Mouse (Mus musculus) limb, embryonic 15.5 days (tissue): ENCODE results near the gene Wee1. TPM values are rescaled to one million over a fixed set of nuclear protein-coding genes. Genes with fewer than 3 reads are reported as not detected.
A peak's percentile ranks its signal among the peaks of the same experiment; 100 is the strongest.

ENCODE experiments used
- ATAC-seq: fragments of 200-750 bp; cut with Nextera tagmentation; 2 replicates; pipeline ENCODE4 v1.8.0; 2017; ENCODE audit warnings: low read depth, moderate TSS enrichment; ENCODE audit not compliant: insufficient number of reproducible peaks, low FRiP score, low TSS enrichment
- H3K27ac ChIP-seq: fragments of 300-500 bp; sonication (generic); 2 replicates; pipeline ENCODE4 v1.5.1; 2015; ENCODE audit warnings: moderate library complexity, mild to moderate bottlenecking, inconsistent platforms
- H3K27me3 ChIP-seq: fragments of 300-500 bp; sonication (generic); 2 replicates; pipeline ENCODE4 v1.6.1; 2015; ENCODE audit warnings: inconsistent platforms
- H3K36me3 ChIP-seq: fragments of 300-500 bp; sonication (generic); 2 replicates; pipeline ENCODE4 v1.6.1; 2015; ENCODE audit warnings: inconsistent platforms
- H3K4me1 ChIP-seq: fragments of 300-500 bp; sonication (generic); 2 replicates; pipeline ENCODE4 v1.6.1; 2015; ENCODE audit warnings: inconsistent platforms
- H3K4me2 ChIP-seq: fragments of 300-500 bp; sonication (generic); 2 replicates; pipeline ENCODE4 v1.6.1; 2015; ENCODE audit warnings: mild to moderate bottlenecking, inconsistent platforms
- H3K4me3 ChIP-seq: fragments of 300-500 bp; sonication (generic); 2 replicates; pipeline ENCODE4 v1.5.1; 2015; ENCODE audit warnings: mild to moderate bottlenecking, inconsistent platforms
- H3K9ac ChIP-seq: fragments of 300-500 bp; sonication (generic); 2 replicates; pipeline ENCODE4 v1.6.1; 2015; ENCODE audit warnings: inconsistent platforms
- H3K9me3 ChIP-seq: fragments of 300-500 bp; sonication (generic); 2 replicates; pipeline ENCODE4 v1.6.1; 2016; ENCODE audit warnings: inconsistent platforms
- WGBS: fragments of 180-500 bp; shearing (Covaris S2); methylation state at CpG from one replicate; pipeline ENCODE4 v1.1.7; 2015; 5-methylcytosine and 5-hydroxymethylcytosine counted together
- polyA plus RNA-seq: library from polyadenylated mRNA; unstranded; fragments of >200 nt; fragmentation: Nextera tagmentation; extraction: Ambion mirVana; gene quantifications from 2 replicates; pipeline ENCODE4 v1.2.1, GENCODE M21; 2015

Wee1 gene
- polyA plus RNA-seq: 18.7 and 20.5 TPM in 2 replicates

GRCm38 (mm10) chr7:110121516-110122288 is at the start of gene Wee1:
TSS of gene Wee1 (plus strand) at chr7:110122046.
- H3K4me1 ChIP-seq: peaks cover 5% of the 10 kb centered on the region
- no peaks in the 10 kb centered on the region for H3K9me3 ChIP-seq
- under 1% methylated on average over 81 of the region's 81 CpGs for WGBS
- H3K27ac ChIP-seq: peak within 1 kb of the TSS; percentile 94
- H3K27me3 ChIP-seq: no peaks in the 10 kb centered on the region
- H3K9ac ChIP-seq: peak within 1 kb of the TSS; percentile 80
- H3K4me3 ChIP-seq: peak within 1 kb of the TSS; percentile 95
- ATAC-seq: peak; percentile 98
- no peaks in the 10 kb centered on the region for H3K36me3 ChIP-seq
- H3K4me2 ChIP-seq: peak within 1 kb of the TSS; percentile 72

GRCm38 (mm10) chr7:110078168-110078567 is 43.7 kb upstream of the Wee1 start:
- H3K4me2 ChIP-seq: no peak overlapping the region
- no peak overlapping the region for H3K9ac ChIP-seq
- WGBS: 93% methylated on average over 5 of the region's 5 CpGs
- no peaks in the 10 kb centered on the region for H3K9me3 ChIP-seq
- no peaks in the 10 kb centered on the region for H3K27me3 ChIP-seq
- no peak overlapping the region for H3K4me3 ChIP-seq
- H3K4me1 ChIP-seq: no peaks in the 10 kb centered on the region
- H3K27ac ChIP-seq: no peak overlapping the region
- no peak for ATAC-seq
- peaks cover 87% of the 10 kb centered on the region for H3K36me3 ChIP-seq

GRCm38 (mm10) chr7:110083386-110084165 is 38.3 kb upstream of the Wee1 start:
- no peak overlapping the region for H3K4me3 ChIP-seq
- ATAC-seq: no peak
- WGBS: 65% methylated on average over 13 of the region's 13 CpGs
- no peaks in the 10 kb centered on the region for H3K9me3 ChIP-seq
- no peaks in the 10 kb centered on the region for H3K27me3 ChIP-seq
- no peak overlapping the region for H3K4me2 ChIP-seq
- no peak overlapping the region for H3K9ac ChIP-seq
- H3K27ac ChIP-seq: no peak overlapping the region
- H3K36me3 ChIP-seq: peaks cover 88% of the 10 kb centered on the region
- no peaks in the 10 kb centered on the region for H3K4me1 ChIP-seq

DNA sequence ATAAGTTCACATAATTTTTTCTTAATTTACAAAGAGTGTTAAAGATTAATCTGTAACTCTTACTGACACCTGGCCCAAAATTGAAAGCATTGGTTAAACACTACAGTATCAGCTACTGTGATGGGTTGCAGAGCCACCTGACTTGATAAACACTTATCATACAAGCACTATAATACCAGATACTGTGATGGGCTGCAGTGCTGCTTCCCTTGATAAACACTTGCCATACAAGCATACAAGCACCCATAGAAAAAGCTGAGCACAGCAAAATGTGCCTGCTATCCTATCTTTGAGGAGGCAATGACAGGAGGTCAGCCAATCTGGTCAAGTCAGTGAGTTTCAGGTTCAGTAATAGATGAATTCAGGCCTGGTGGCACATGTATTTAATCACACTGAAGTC is 36.6 kb upstream of the Wee1 start:
- Histone ChIP-seq H3K4me2 (no peak overlapping the region), H3K27me3 (no peaks in the 10 kb centered on the region), H3K4me3 (no peak overlapping the region), H3K4me1 (no peaks in the 10 kb centered on the region), H3K27ac (no peak overlapping the region), H3K9me3 (no peaks in the 10 kb centered on the region), H3K9ac (no peak overlapping the region), H3K36me3 (peaks cover 86% of the 10 kb centered on the region)
- ATAC-seq: no peak

DNA sequence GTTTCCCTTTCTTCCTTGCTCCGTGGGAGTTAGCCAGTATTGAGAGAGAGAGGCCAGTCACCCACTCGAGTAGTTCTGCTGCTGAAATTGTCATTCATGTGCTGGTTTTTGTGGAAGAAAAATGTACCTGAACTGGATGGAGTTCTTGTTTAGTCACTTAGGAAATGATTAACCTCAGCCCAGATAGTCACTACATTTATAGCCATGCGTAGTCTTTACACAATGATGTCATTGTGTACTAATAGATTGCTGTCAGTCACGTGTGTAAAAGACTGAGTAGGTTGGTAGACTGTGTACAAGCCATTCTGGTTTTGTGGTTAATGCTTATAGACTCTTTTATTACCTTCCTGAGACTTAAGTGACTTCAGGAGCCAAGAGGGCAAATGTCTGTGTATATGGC is 33.9 kb upstream of the Wee1 start:
- ATAC-seq: no peak
- 81% methylated on average over 4 of the region's 4 CpGs for WGBS
- Histone ChIP-seq H3K4me3 (no peak overlapping the region), H3K36me3 (peaks cover 86% of the 10 kb centered on the region), H3K9me3 (no peaks in the 10 kb centered on the region), H3K4me1 (no peaks in the 10 kb centered on the region), H3K9ac (no peak overlapping the region), H3K27ac (no peak overlapping the region), H3K4me2 (no peak overlapping the region), H3K27me3 (no peaks in the 10 kb centered on the region)

DNA sequence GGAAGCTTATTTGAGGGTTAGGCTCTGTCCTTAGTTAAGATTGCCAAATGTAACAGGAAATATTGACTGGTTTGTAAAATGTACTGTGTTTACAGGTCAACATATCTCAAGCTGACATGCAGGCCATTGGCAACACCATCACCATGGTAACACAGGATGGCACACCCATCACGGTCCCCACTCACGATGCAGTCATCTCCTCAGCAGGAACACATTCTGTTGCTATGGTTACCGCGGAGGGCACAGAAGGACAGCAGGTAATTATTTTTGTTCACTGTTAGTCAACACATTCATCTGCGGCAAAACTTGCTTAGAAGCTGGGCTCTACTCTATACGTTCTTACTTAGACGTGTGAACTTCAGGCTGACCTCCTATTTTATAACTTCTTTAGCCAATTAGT is 30.2 kb upstream of the Wee1 start:
- Histone ChIP-seq H3K4me1 (no peaks in the 10 kb centered on the region), H3K36me3 (peaks cover 85% of the 10 kb centered on the region), H3K9me3 (no peaks in the 10 kb centered on the region), H3K27ac (no peak overlapping the region), H3K4me3 (no peak overlapping the region), H3K4me2 (no peak overlapping the region), H3K27me3 (no peaks in the 10 kb centered on the region), H3K9ac (no peak overlapping the region)
- ATAC-seq: no peak
- WGBS: 73% methylated on average over 7 of the region's 7 CpGs

DNA sequence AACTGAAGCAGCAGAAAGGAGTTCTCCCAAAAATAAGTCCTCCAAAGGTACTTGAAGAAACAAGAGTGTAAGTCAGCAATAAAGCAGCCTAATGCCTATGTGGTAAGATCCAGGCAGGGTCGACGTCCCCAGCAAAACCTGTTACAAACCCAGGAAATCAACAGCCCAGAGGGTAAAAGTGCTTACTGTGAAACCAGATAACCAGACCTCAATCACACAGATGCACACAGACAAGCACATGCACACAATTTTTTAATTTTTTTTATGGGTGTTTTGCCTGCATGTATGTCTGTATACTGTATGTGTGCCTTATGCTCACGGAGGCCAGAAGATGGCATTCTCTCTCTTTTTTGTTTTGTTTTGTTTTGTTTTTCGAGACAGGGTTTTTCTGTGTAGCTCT is 25.5 kb upstream of the Wee1 start:
- Histone ChIP-seq H3K27ac (no peak overlapping the region), H3K4me2 (no peak overlapping the region), H3K9me3 (no peaks in the 10 kb centered on the region), H3K9ac (no peak overlapping the region), H3K27me3 (no peaks in the 10 kb centered on the region), H3K4me1 (no peaks in the 10 kb centered on the region), H3K4me3 (no peak overlapping the region), H3K36me3 (peaks cover 46% of the 10 kb centered on the region)
- no peak for ATAC-seq
- WGBS: 79% methylated on average over 4 of the region's 4 CpGs

DNA sequence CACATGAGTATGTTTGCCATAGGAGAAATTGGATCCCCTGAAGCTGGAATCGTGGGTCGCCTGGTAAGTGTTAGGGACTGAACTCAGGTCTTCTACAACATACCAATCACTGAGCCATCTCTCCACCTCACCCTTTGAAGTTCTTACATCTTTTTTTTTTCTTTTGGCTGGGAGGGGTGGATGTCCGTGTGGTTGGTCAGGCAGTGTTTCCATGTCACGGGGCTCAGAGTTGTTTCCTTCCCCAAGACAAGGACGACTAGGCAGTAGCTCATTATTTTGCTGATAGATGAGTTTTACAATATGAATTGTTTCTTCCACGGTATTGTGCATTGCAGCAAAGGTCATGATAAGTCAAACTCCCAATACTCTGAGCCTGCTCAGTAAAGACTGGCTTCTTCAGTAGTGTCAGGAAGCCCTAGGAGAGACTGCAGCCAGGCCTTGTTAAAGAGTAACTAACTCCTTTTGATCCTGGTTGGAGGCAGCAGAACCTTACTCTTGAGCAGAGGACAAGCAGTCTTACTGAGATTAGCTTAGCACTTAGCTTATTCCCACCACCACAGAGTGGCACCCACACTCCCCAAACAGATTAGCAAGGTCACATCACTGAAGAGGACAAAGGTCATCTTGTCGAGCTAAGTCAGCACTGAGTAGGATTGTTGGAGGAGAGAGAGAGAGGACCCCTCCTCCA is 24.6 kb upstream of the Wee1 start:
- Histone ChIP-seq H3K36me3 (peaks cover 36% of the 10 kb centered on the region), H3K4me1 (no peaks in the 10 kb centered on the region), H3K4me2 (no peak overlapping the region), H3K27ac (no peak overlapping the region), H3K27me3 (no peaks in the 10 kb centered on the region), H3K9ac (no peak overlapping the region), H3K4me3 (no peak overlapping the region), H3K9me3 (no peaks in the 10 kb centered on the region)
- no peak for ATAC-seq
- WGBS: 61% methylated on average over 7 of the region's 7 CpGs

GRCm38 (mm10) chr7:110100854-110101253 is 21.0 kb upstream of the Wee1 start:
- ATAC-seq: no peak

GRCm38 (mm10) chr7:110101266-110101665 is 20.6 kb upstream of the Wee1 start:
- no peaks in the 10 kb centered on the region for H3K9me3 ChIP-seq
- ATAC-seq: no peak
- H3K36me3 ChIP-seq: peaks cover 5% of the 10 kb centered on the region; the same call in 1 of the 2 replicates
- no peaks in the 10 kb centered on the region for H3K4me1 ChIP-seq
- no peak overlapping the region for H3K4me3 ChIP-seq
- H3K27me3 ChIP-seq: no peaks in the 10 kb centered on the region
- 65% methylated on average over 5 of the region's 5 CpGs for WGBS
- no peak overlapping the region for H3K9ac ChIP-seq
- no peak overlapping the region for H3K4me2 ChIP-seq
- H3K27ac ChIP-seq: no peak overlapping the region

More at GRCm38 (mm10) chr7:110100854-110101253, 21.0 kb upstream of the Wee1 start:
- no peak overlapping the region for H3K4me2 ChIP-seq
- H3K36me3 ChIP-seq: peaks cover 9% of the 10 kb centered on the region
- no peaks in the 10 kb centered on the region for H3K4me1 ChIP-seq
- WGBS: 21% methylated on average over 6 of the region's 6 CpGs
- H3K27me3 ChIP-seq: no peaks in the 10 kb centered on the region
- no peak overlapping the region for H3K27ac ChIP-seq
- H3K4me3 ChIP-seq: no peak overlapping the region
- H3K9me3 ChIP-seq: no peaks in the 10 kb centered on the region
- no peak overlapping the region for H3K9ac ChIP-seq

DNA sequence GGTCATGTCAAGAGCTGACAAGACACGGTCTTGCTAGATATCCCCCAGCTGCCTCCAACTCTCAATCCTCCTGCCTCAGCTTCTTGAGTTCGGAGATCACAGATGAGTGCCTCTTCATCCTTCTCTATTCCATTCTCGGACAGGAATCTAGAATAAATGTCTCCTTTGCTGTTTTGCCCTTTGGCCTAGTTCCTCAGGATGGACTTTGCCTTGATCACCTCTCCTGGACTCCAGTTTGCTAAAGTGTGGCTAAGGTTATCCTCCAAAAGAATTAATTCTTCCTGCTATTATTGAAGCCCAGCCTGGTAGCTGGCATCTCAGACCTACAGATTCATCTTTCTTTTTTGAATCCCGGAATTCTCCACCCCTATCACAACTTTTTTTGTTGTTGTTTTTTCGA is 16.8 kb upstream of the Wee1 start:
- Histone ChIP-seq H3K27me3 (no peaks in the 10 kb centered on the region), H3K27ac (no peak overlapping the region), H3K4me1 (peaks cover 12% of the 10 kb centered on the region), H3K9ac (no peak overlapping the region), H3K36me3 (no peaks in the 10 kb centered on the region), H3K4me3 (no peak overlapping the region), H3K4me2 (no peak overlapping the region), H3K9me3 (no peaks in the 10 kb centered on the region)
- ATAC-seq: no peak
- WGBS: 88% methylated on average over 5 of the region's 5 CpGs

DNA sequence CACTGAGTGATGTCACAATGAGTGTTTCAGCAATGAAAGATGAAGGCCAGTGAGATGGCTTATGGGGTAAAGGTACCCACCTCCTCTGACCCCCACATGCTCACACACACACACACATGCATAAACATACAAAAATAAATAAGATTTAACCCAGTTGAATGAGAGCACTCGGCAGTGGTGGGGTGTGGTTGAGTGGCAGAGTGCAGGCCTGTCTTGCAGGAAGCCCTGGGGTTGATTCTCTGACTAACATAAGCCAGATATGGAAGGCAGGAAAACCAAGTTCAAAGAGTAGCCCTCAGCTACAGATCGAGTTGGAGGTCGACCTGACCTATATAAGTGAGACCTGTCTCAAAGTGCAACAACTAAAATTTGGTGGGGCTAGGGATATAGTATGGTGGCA is 15.2 kb upstream of the Wee1 start:
- Histone ChIP-seq H3K27ac (no peak overlapping the region), H3K4me3 (no peak overlapping the region), H3K4me2 (no peak overlapping the region), H3K9me3 (no peaks in the 10 kb centered on the region), H3K27me3 (no peaks in the 10 kb centered on the region), H3K9ac (no peak overlapping the region), H3K4me1 (peaks cover 15% of the 10 kb centered on the region), H3K36me3 (no peaks in the 10 kb centered on the region)
- no peak for ATAC-seq
- WGBS: 56% methylated on average over 3 of the region's 3 CpGs
